Mouse (Mus musculus): ENCODE measurements around the gene Adgrl4. TPM values are rescaled to one million over a fixed set of nuclear protein-coding genes. Genes with fewer than 3 reads are reported as not detected.
A peak's percentile ranks its signal among the peaks of the same experiment; 100 is the strongest.

The Adgrl4 gene
- polyA plus RNA-seq (2015; fragmentation: Nextera tagmentation; extraction: Ambion mirVana), result 15.2 and 17.7 TPM in 2 replicates

GRCm38 (mm10) chr3:151437693-151438092, at the start of gene Adgrl4:
Gene Adgrl4, plus strand, starts transcription at chr3:151437887.
- no peaks in the 10 kb centered on the region for H3K36me3 ChIP-seq
- no peaks in the 10 kb centered on the region for H3K9me3 ChIP-seq (replicated peaks)
- peaks cover 12% of the 10 kb centered on the region; the same call in 1 of the 2 replicates for H3K4me1 ChIP-seq (replicated peaks)
- 3% methylated on average over 17 of the region's 17 CpGs for WGBS
- peak within 1 kb of the TSS; percentile 68 for H3K27ac ChIP-seq
- H3K27me3 ChIP-seq, result no peaks in the 10 kb centered on the region; the same call in 1 of the 2 replicates
- peak; percentile 91 for ATAC-seq (replicated peaks; ENCODE audit: insufficient number of reproducible peaks, insufficient read depth, low FRiP score, low read depth)
- H3K9ac ChIP-seq, result peak within 1 kb of the TSS; percentile 50
- H3K4me2 ChIP-seq, result peak within 1 kb of the TSS; percentile 69
- H3K4me3 ChIP-seq, result peak within 1 kb of the TSS; percentile 49

GRCm38 (mm10) chr3:151390912-151391311, 46.8 kb upstream of the Adgrl4 start:
- Histone ChIP-seq H3K36me3 (no peaks in the 10 kb centered on the region), H3K4me3 (no peak overlapping the region), H3K9me3 (replicated peaks) (no peaks in the 10 kb centered on the region), H3K27me3 (no peaks in the 10 kb centered on the region), H3K4me2 (no peak overlapping the region), H3K27ac (no peak overlapping the region), H3K4me1 (replicated peaks) (no peaks in the 10 kb centered on the region), H3K9ac (no peak overlapping the region)
- ATAC-seq (replicated peaks; ENCODE audit: insufficient number of reproducible peaks, insufficient read depth, low FRiP score, low read depth), result no peak

- Histone ChIP-seq H3K36me3 (no peaks in the 10 kb centered on the region), H3K4me2 (no peak overlapping the region), H3K4me3 (no peak overlapping the region), H3K4me1 (replicated peaks) (no peaks in the 10 kb centered on the region), H3K27me3 (no peaks in the 10 kb centered on the region), H3K27ac (no peak overlapping the region), H3K9ac (no peak overlapping the region), H3K9me3 (replicated peaks) (no peaks in the 10 kb centered on the region)
- no peak for ATAC-seq (replicated peaks; ENCODE audit: insufficient number of reproducible peaks, insufficient read depth, low FRiP score, low read depth)
- WGBS, result 85% methylated on average over 4 of the region's 4 CpGs
Measured at GRCm38 (mm10) chr3:151392891-151393290, 44.8 kb upstream of the Adgrl4 start.

GRCm38 (mm10) chr3:151393330-151393729, 44.4 kb upstream of the Adgrl4 start:
- H3K36me3 ChIP-seq, result no peaks in the 10 kb centered on the region
- no peak overlapping the region for H3K27ac ChIP-seq
- no peak for ATAC-seq (replicated peaks; ENCODE audit: insufficient number of reproducible peaks, insufficient read depth, low FRiP score, low read depth)
- H3K4me3 ChIP-seq, result no peak overlapping the region
- no peaks in the 10 kb centered on the region for H3K4me1 ChIP-seq (replicated peaks)
- no peaks in the 10 kb centered on the region for H3K9me3 ChIP-seq (replicated peaks)
- no peak overlapping the region for H3K9ac ChIP-seq
- H3K4me2 ChIP-seq, result no peak overlapping the region
- WGBS, result 90% methylated on average over 1 of the region's 1 CpGs
- H3K27me3 ChIP-seq, result no peaks in the 10 kb centered on the region

GRCm38 (mm10) chr3:151399270-151399669, 38.4 kb upstream of the Adgrl4 start:
- no peak for ATAC-seq (replicated peaks; ENCODE audit: insufficient number of reproducible peaks, insufficient read depth, low FRiP score, low read depth)
- WGBS, result 90% methylated on average over 1 of the region's 1 CpGs
- Histone ChIP-seq H3K36me3 (no peaks in the 10 kb centered on the region), H3K4me2 (no peak overlapping the region), H3K27me3 (no peaks in the 10 kb centered on the region), H3K9me3 (replicated peaks) (no peaks in the 10 kb centered on the region), H3K4me1 (replicated peaks) (no peaks in the 10 kb centered on the region), H3K4me3 (no peak overlapping the region), H3K9ac (no peak overlapping the region), H3K27ac (no peak overlapping the region)

GRCm38 (mm10) chr3:151411031-151411430, 26.7 kb upstream of the Adgrl4 start:
- Histone ChIP-seq H3K27me3 (no peaks in the 10 kb centered on the region), H3K36me3 (no peaks in the 10 kb centered on the region), H3K9me3 (replicated peaks) (no peaks in the 10 kb centered on the region), H3K4me2 (no peak overlapping the region), H3K4me3 (no peak overlapping the region), H3K27ac (no peak overlapping the region), H3K4me1 (replicated peaks) (no peaks in the 10 kb centered on the region), H3K9ac (no peak overlapping the region)
- no peak for ATAC-seq (replicated peaks; ENCODE audit: insufficient number of reproducible peaks, insufficient read depth, low FRiP score, low read depth)
- 74% methylated on average over 2 of the region's 2 CpGs for WGBS

- no peaks in the 10 kb centered on the region for H3K27me3 ChIP-seq
- no peak overlapping the region for H3K4me3 ChIP-seq
- 90% methylated on average over 4 of the region's 4 CpGs for WGBS
- no peaks in the 10 kb centered on the region for H3K9me3 ChIP-seq (replicated peaks)
- H3K4me2 ChIP-seq, result no peak overlapping the region
- no peak for ATAC-seq (replicated peaks; ENCODE audit: insufficient number of reproducible peaks, insufficient read depth, low FRiP score, low read depth)
- H3K27ac ChIP-seq, result no peak overlapping the region
- no peaks in the 10 kb centered on the region for H3K4me1 ChIP-seq (replicated peaks)
- no peaks in the 10 kb centered on the region for H3K36me3 ChIP-seq
- no peak overlapping the region for H3K9ac ChIP-seq
Measured at GRCm38 (mm10) chr3:151411488-151411887, 26.2 kb upstream of the Adgrl4 start.

GRCm38 (mm10) chr3:151416931-151417330, 20.8 kb upstream of the Adgrl4 start:
- Histone ChIP-seq H3K9me3 (replicated peaks) (no peaks in the 10 kb centered on the region), H3K4me2 (no peak overlapping the region), H3K4me1 (replicated peaks) (no peaks in the 10 kb centered on the region; the same call in 1 of the 2 replicates), H3K36me3 (no peaks in the 10 kb centered on the region), H3K27ac (no peak overlapping the region), H3K9ac (no peak overlapping the region), H3K4me3 (no peak overlapping the region), H3K27me3 (no peaks in the 10 kb centered on the region)
- no peak for ATAC-seq (replicated peaks; ENCODE audit: insufficient number of reproducible peaks, insufficient read depth, low FRiP score, low read depth)

- H3K9ac ChIP-seq, result no peak overlapping the region
- no peak for ATAC-seq (replicated peaks; ENCODE audit: insufficient number of reproducible peaks, insufficient read depth, low FRiP score, low read depth)
- H3K9me3 ChIP-seq (replicated peaks), result no peaks in the 10 kb centered on the region
- H3K4me1 ChIP-seq (replicated peaks), result no peaks in the 10 kb centered on the region; the same call in 1 of the 2 replicates
- 41% methylated on average over 12 of the region's 12 CpGs for WGBS
- no peak overlapping the region for H3K4me3 ChIP-seq
- H3K27me3 ChIP-seq, result no peaks in the 10 kb centered on the region
- no peaks in the 10 kb centered on the region for H3K36me3 ChIP-seq
- H3K27ac ChIP-seq, result no peak overlapping the region
- H3K4me2 ChIP-seq, result 0 out of 2 replicates have a peak overlapping the region, but pooled peaks have one; percentile 15
Measured at GRCm38 (mm10) chr3:151417688-151418572, 19.8 kb upstream of the Adgrl4 start.

- no peak; the same call in 1 of the 2 replicates for ATAC-seq (replicated peaks; ENCODE audit: insufficient number of reproducible peaks, insufficient read depth, low FRiP score, low read depth)
- peak overlapping the region; percentile 49 for H3K27ac ChIP-seq
- no peaks in the 10 kb centered on the region for H3K9me3 ChIP-seq (replicated peaks)
- no peaks in the 10 kb centered on the region for H3K4me1 ChIP-seq (replicated peaks)
- H3K36me3 ChIP-seq, result no peaks in the 10 kb centered on the region
- no peaks in the 10 kb centered on the region for H3K27me3 ChIP-seq
- no peak overlapping the region for H3K9ac ChIP-seq
- no peak overlapping the region for H3K4me2 ChIP-seq
- no peak overlapping the region for H3K4me3 ChIP-seq
- WGBS, result 59% methylated on average over 9 of the region's 9 CpGs
Measured at GRCm38 (mm10) chr3:151424326-151425207, 13.1 kb upstream of the Adgrl4 start.

GRCm38 (mm10) chr3:151430106-151430505, 7.6 kb upstream of the Adgrl4 start:
- Histone ChIP-seq H3K4me2 (no peak overlapping the region), H3K9me3 (replicated peaks) (no peaks in the 10 kb centered on the region), H3K9ac (no peak overlapping the region), H3K4me1 (replicated peaks) (no peaks in the 10 kb centered on the region), H3K36me3 (no peaks in the 10 kb centered on the region), H3K27me3 (no peaks in the 10 kb centered on the region), H3K27ac (no peak overlapping the region), H3K4me3 (no peak overlapping the region)
- 87% methylated on average over 3 of the region's 3 CpGs for WGBS
- no peak for ATAC-seq (replicated peaks; ENCODE audit: insufficient number of reproducible peaks, insufficient read depth, low FRiP score, low read depth)
